Mouse (Mus musculus) ES-Bruce4 (cell line): Measurements from ENCODE around the gene Stk39. TPM values are rescaled to one million over a fixed set of nuclear protein-coding genes. Genes with fewer than 3 reads are reported as not detected.
"Not testable (repeated sequence)": the region's sequence is repeated elsewhere in the genome, so short reads cannot be mapped to it uniquely, and the experiment has no call there.

Experiments used
- H3K27ac ChIP-seq: 2 replicates; pipeline ENCODE4 v1.5.1; 2012; ENCODE audit warnings: low read length, inconsistent platforms; ENCODE audit not compliant: insufficient read depth
- H3K27me3 ChIP-seq: 2 replicates; pipeline ENCODE4 v1.6.1; 2012; ENCODE audit warnings: mild to moderate bottlenecking, low read length, inconsistent platforms; ENCODE audit not compliant: control insufficient read depth, poor library complexity, insufficient read depth, severe bottlenecking
- H3K36me3 ChIP-seq: 2 replicates; pipeline ENCODE4 v1.6.1; 2012; ENCODE audit warnings: inconsistent platforms, mild to moderate bottlenecking, low read length, moderate library complexity; ENCODE audit not compliant: control insufficient read depth, poor library complexity, insufficient read depth, severe bottlenecking
- H3K4me1 ChIP-seq: one replicate; pipeline ENCODE4 v1.8.1; 2011; ENCODE audit warnings: low read length; ENCODE audit not compliant: control insufficient read depth, insufficient read depth
- H3K4me3 ChIP-seq: 2 replicates; pipeline ENCODE4 v1.5.1; 2011; ENCODE audit warnings: low read depth, mild to moderate bottlenecking, low read length
- H3K9ac ChIP-seq: 2 replicates; pipeline ENCODE4 v1.6.1; 2012; ENCODE audit warnings: low read depth, mild to moderate bottlenecking, inconsistent platforms; ENCODE audit not compliant: poor library complexity, severe bottlenecking
- H3K9me3 ChIP-seq: replicated peaks from 2 replicates; pipeline ENCODE4 v1.6.1; 2012; ENCODE audit warnings: mild to moderate bottlenecking, low read length, inconsistent platforms; ENCODE audit not compliant: control insufficient read depth, poor library complexity, insufficient read depth, severe bottlenecking
- CTCF ChIP-seq: IDR thresholded peaks from one replicate; pipeline ENCODE4 v1.8.1; 2011; ENCODE audit warnings: low read depth, low read length
- EP300 ChIP-seq: IDR thresholded peaks from 2 replicates; pipeline ENCODE4 v1.6.1; 2011; ENCODE audit warnings: low read depth, low read length; ENCODE audit not compliant: insufficient read depth
- POLR2A ChIP-seq: IDR thresholded peaks from one replicate; pipeline ENCODE4 v1.8.1; 2011; ENCODE audit warnings: low read length; ENCODE audit not compliant: insufficient read depth
- polyA plus RNA-seq: library from polyadenylated mRNA; stranded (reverse); fragments of >200 nt; gene quantifications from 2 replicates; pipeline ENCODE4 v1.2.4, GENCODE M21; 2011; ENCODE audit warnings: low read depth; ENCODE audit not compliant: missing spikeins, insufficient read depth, insufficient read length

Gene Stk39
- polyA plus RNA-seq, 1 experiment: 7.6 TPM

GRCm38 (mm10) chr2:68243273-68243672 lies 228.8 kb downstream of the Stk39 start:
- no peak overlapping the region for H3K4me3 ChIP-seq
- no peak for TF ChIP-seq EP300
- no peak for TF ChIP-seq CTCF
- no peak for TF ChIP-seq POLR2A
- no peaks in the 10 kb centered on the region for H3K36me3 ChIP-seq
- H3K27me3 ChIP-seq: no peaks in the 10 kb centered on the region
- H3K9me3 ChIP-seq: no peaks in the 10 kb centered on the region
- no peak overlapping the region for H3K27ac ChIP-seq
- H3K4me1 ChIP-seq: peaks cover 2% of the 10 kb centered on the region
- H3K9ac ChIP-seq: no peak overlapping the region

- Histone ChIP-seq H3K9me3 (no peaks in the 10 kb centered on the region), H3K4me3 (no peak overlapping the region), H3K36me3 (no peaks in the 10 kb centered on the region), H3K27me3 (no peaks in the 10 kb centered on the region), H3K27ac (no peak overlapping the region), H3K4me1 (peaks cover 2% of the 10 kb centered on the region), H3K9ac (no peak overlapping the region)
- TF ChIP-seq CTCF: no peak
- no peak for TF ChIP-seq POLR2A
- TF ChIP-seq EP300: no peak
These were observed 230.0 kb downstream of the Stk39 start for GRCm38 (mm10) chr2:68242069-68242468.

GRCm38 (mm10) chr2:68241640-68242039 lies 230.4 kb downstream of the Stk39 start:
- Histone ChIP-seq H3K27ac (no peak overlapping the region), H3K4me3 (no peak overlapping the region), H3K9ac (no peak overlapping the region), H3K4me1 (peaks cover 2% of the 10 kb centered on the region), H3K36me3 (no peaks in the 10 kb centered on the region), H3K9me3 (no peaks in the 10 kb centered on the region), H3K27me3 (no peaks in the 10 kb centered on the region)
- TF ChIP-seq EP300: no peak
- no peak for TF ChIP-seq CTCF
- TF ChIP-seq POLR2A: no peak

DNA sequence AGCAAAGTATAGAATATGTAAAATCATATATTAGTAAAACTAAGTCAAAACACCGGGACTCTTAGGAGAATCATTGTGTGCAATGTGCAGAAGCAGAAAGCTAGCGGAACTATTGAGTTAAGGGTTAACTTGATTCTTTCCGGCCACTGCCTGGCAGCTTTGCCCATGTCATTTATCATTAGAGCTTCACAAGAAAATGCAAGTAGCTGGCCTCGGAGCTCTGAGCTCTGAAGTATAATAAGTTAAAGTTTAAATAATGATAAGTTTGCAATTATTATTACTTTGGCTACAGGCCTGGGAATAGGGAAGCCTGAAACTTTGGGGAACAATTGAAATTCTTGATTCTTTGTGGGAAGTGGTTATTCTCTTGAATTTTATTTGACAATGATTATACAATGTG lies 232.7 kb downstream of the Stk39 start:
- not testable (repeated sequence) for H3K27me3 ChIP-seq, H3K9me3 ChIP-seq, H3K4me3 ChIP-seq, H3K4me1 ChIP-seq, H3K27ac ChIP-seq, H3K36me3 ChIP-seq, H3K9ac ChIP-seq

GRCm38 (mm10) chr2:68232929-68233328 lies 239.1 kb downstream of the Stk39 start:
- H3K9me3 ChIP-seq: no peaks in the 10 kb centered on the region
- no peaks in the 10 kb centered on the region for H3K36me3 ChIP-seq
- no peaks in the 10 kb centered on the region for H3K4me1 ChIP-seq
- no peak overlapping the region for H3K9ac ChIP-seq
- TF ChIP-seq CTCF: no peak
- no peak for TF ChIP-seq POLR2A
- TF ChIP-seq EP300: no peak
- no peak overlapping the region for H3K4me3 ChIP-seq
- no peak overlapping the region for H3K27ac ChIP-seq
- H3K27me3 ChIP-seq: no peaks in the 10 kb centered on the region

DNA sequence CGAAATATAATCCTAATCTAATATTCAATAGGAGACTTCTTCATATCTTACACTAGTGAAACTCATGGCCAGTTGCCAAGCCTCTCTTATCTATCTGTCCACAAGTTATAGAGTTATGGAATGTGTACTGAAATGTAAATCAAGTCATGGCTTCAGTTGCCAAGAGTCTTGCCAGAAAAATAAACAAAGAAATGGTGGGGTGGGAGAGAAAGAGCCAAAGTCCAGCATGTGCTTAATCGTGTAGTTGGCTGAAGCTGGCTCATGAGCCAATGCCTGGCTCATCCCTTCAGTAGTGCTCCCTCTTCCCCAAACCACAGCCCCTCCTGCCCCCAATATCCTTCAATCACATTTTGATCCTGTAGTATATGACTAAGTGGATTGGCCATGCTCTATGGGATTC lies 242.2 kb downstream of the Stk39 start:
- Histone ChIP-seq H3K4me1 (no peaks in the 10 kb centered on the region), H3K27ac (no peak overlapping the region), H3K4me3 (no peak overlapping the region), H3K9ac (no peak overlapping the region), H3K9me3 (no peaks in the 10 kb centered on the region), H3K36me3 (no peaks in the 10 kb centered on the region), H3K27me3 (no peaks in the 10 kb centered on the region)
- TF ChIP-seq POLR2A: no peak
- TF ChIP-seq EP300: no peak
- TF ChIP-seq CTCF: no peak

GRCm38 (mm10) chr2:68229081-68229480 lies 243.0 kb downstream of the Stk39 start:
- Histone ChIP-seq H3K9ac (no peak overlapping the region), H3K4me1 (no peaks in the 10 kb centered on the region), H3K27me3 (no peaks in the 10 kb centered on the region), H3K9me3 (no peaks in the 10 kb centered on the region), H3K27ac (no peak overlapping the region), H3K36me3 (no peaks in the 10 kb centered on the region), H3K4me3 (no peak overlapping the region)
- TF ChIP-seq POLR2A (no peak), EP300 (no peak)
